Mouse (Mus musculus): ENCODE results near the gene Fam69b. TPM values are rescaled to one million over a fixed set of nuclear protein-coding genes. Genes with fewer than 3 reads are reported as not detected.
A peak's percentile ranks its signal among the peaks of the same experiment; 100 is the strongest.

Fam69b gene
- total RNA-seq, 1 experiment: 24.6 TPM

DNA sequence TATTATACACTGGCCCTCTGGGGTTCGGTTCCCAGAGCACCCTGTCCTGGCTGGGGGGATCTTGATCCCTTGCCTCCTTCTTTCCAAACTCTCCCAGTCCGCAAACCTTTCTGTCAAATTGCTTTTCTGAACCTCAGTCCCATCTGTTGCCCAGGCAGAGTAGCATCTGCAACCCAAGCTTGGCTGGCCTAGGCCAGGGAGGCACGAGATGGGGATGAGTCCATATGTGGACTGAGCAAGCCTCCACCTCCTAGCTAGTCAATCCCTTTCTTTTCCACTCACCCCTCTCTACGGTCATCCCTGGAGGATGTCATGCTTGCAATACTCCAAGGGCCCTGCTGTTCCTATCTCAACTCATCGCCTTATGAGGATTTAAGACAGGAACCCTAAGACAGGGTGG, 25.6 kb upstream of the Fam69b start:
- H3K36me3 ChIP-seq (ENCODE audit: control insufficient read depth, insufficient read depth, low read length, poor library complexity, severe bottlenecking): no peaks in the 10 kb centered on the region; the same call in 1 of the 2 replicates
- TF ChIP-seq CHD2 (IDR thresholded peaks at IDR 0.05; ENCODE audit: low read depth, low read length): no peak
- no peak for TF ChIP-seq HCFC1 (IDR thresholded peaks at IDR 0.05; ENCODE audit: borderline replicate concordance, insufficient read depth, low read length)
- no peak for TF ChIP-seq MAFK (IDR thresholded peaks at IDR 0.05; ENCODE audit: insufficient read depth, low read depth, low read length)
- no peak for TF ChIP-seq ZNF384 (IDR thresholded peaks at IDR 0.05; ENCODE audit: low read depth, low read length)
- TF ChIP-seq ZC3H11A (IDR thresholded peaks at IDR 0.05; ENCODE audit: borderline replicate concordance, low read depth, low read length): no peak
- no peaks in the 10 kb centered on the region for H3K9me3 ChIP-seq (ENCODE audit: control insufficient read depth, insufficient read depth, low read depth, low read length)
- no peak for DNase-seq (ENCODE audit: low read depth, low spot score)
- H3K4me3 ChIP-seq (ENCODE audit: insufficient read depth in 1 of 2, low read depth in 1 of 2, low read length in 2 of 2, poor library complexity in 1 of 2, severe bottlenecking in 1 of 2): peak overlapping the region; percentile 88 to 98; a peak in 3 of 4 replicates
- H3K4me1 ChIP-seq (ENCODE audit: control insufficient read depth in 2 of 2, insufficient read depth in 2 of 2, low read length in 2 of 2, poor library complexity in 1 of 2): peaks cover 2 to 33% of the 10 kb centered on the region in 2 experiments; a peak in 3 of 4 replicates
- no peak overlapping the region for H3K27ac ChIP-seq (ENCODE audit: insufficient read depth, low read depth, low read length, poor library complexity, severe bottlenecking)
- H3K9ac ChIP-seq (ENCODE audit: insufficient read depth, low read depth, low read length, poor library complexity, severe bottlenecking): peak overlapping the region; percentile 93; the same call in 1 of the 2 replicates
- in situ Hi-C loops (cut with MboI; ENCODE audit: low sequenced_read_pairs in 2 of 2, unreplicated experiment in 2 of 2): no loop called here

DNA sequence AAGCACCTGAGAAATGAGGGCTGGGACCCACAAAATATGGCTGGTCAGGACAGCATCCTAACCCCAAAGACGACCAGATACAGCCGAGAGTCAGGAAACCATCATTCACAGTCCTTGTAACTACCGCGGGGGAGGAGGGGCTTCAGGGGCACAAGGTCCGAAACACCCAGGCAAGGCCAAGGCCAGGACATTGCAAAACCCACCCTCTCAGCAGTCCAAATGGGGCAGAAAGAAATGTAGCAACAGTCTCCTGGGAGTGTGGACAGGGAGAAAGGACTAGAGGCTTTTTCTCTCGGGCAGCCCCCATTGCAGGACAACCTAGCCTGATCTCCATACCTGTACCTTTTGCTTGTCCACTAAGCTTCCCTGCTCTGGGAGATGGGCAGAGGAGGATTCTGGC, 25.1 kb upstream of the Fam69b start:
- Histone ChIP-seq H3K36me3 (ENCODE audit: control insufficient read depth, insufficient read depth, low read length, poor library complexity, severe bottlenecking) (no peaks in the 10 kb centered on the region; the same call in 1 of the 2 replicates), H3K27ac (ENCODE audit: insufficient read depth, low read depth, low read length, poor library complexity, severe bottlenecking) (no peak overlapping the region; the same call in 1 of the 2 replicates), H3K4me3 (ENCODE audit: insufficient read depth in 1 of 2, low read depth in 1 of 2, low read length in 2 of 2, poor library complexity in 1 of 2, severe bottlenecking in 1 of 2) (peak overlapping the region; percentile 88 to 98), H3K9me3 (ENCODE audit: control insufficient read depth, insufficient read depth, low read depth, low read length) (no peaks in the 10 kb centered on the region), H3K9ac (ENCODE audit: insufficient read depth, low read depth, low read length, poor library complexity, severe bottlenecking) (peak overlapping the region; percentile 93), H3K4me1 (ENCODE audit: control insufficient read depth in 2 of 2, insufficient read depth in 2 of 2, low read length in 2 of 2, poor library complexity in 1 of 2) (peaks cover 2 to 33% of the 10 kb centered on the region in 2 experiments; a peak in 3 of 4 replicates)
- DNase-seq (ENCODE audit: low read depth, low spot score): no peak
- in situ Hi-C loops (cut with MboI; ENCODE audit: low sequenced_read_pairs in 2 of 2, unreplicated experiment in 2 of 2): no loop called here
- no peak for TF ChIP-seq ZC3H11A (IDR thresholded peaks at IDR 0.05; ENCODE audit: borderline replicate concordance, low read depth, low read length)
- no peak for TF ChIP-seq CHD2 (IDR thresholded peaks at IDR 0.05; ENCODE audit: low read depth, low read length)
- TF ChIP-seq HCFC1 (IDR thresholded peaks at IDR 0.05; ENCODE audit: borderline replicate concordance, insufficient read depth, low read length): no peak
- no peak for TF ChIP-seq ZNF384 (IDR thresholded peaks at IDR 0.05; ENCODE audit: low read depth, low read length)
- no peak for TF ChIP-seq MAFK (IDR thresholded peaks at IDR 0.05; ENCODE audit: insufficient read depth, low read depth, low read length)

DNA sequence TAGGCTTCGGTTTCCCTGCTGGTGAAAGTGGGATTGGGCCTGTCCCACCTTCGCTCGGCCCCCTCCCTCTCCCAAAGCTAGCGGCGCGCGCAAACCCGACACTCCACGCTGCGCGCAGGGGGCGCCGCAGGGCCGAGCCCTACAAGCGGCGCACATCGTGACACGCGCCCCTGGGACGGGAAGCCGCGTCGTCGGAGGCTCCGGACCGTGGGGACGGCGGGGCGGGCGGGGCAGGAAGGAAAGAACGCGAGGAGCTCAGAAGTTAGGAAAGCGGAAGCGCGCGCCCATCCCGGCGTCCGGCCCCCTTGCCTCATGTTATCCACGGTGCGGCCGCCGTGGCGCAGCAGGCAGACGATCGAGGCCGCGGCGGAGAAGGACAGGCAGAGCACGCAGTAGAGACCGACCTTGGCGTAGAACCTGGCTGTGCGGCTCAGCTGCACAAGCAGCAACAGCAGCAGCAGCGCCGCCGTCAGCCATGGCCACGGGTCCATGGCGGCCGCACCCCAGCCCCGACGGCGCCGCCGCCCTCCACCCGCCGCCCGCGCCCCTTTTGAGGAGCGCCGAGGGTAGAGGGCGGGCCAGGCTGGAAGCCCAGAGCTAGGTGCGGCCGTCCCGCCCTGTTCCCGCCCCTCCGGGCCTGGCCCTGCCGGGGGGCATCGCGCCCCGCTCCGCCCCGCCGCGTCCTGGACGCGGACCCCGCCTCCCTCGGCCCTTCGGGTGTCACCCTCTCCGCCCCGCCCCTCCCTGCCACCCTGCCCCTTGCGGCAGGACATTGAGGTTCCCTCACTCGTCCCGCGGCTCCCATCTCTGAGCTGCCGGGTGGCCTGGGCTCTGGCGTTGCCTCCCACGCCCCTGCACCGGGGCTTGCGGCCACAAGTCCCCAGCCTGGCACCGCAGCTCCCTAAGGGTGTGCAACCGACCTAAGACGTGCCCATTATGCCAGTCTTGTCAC, 24.3 kb upstream of the Fam69b start, which contains the start of gene Agpat2:
Gene Agpat2, minus strand, starts transcription at position 698 of the 952 bp plus-strand sequence.
- TF ChIP-seq ZC3H11A (IDR thresholded peaks at IDR 0.05; ENCODE audit: borderline replicate concordance, low read depth, low read length): no peak
- TF ChIP-seq HCFC1 (IDR thresholded peaks at IDR 0.05; ENCODE audit: borderline replicate concordance, insufficient read depth, low read length): peak; percentile 43
- peak; percentile 61 for DNase-seq (ENCODE audit: low read depth, low spot score)
- no peaks in the 10 kb centered on the region for H3K9me3 ChIP-seq (ENCODE audit: control insufficient read depth, insufficient read depth, low read depth, low read length)
- in situ Hi-C loops (cut with MboI; ENCODE audit: low sequenced_read_pairs in 2 of 2, unreplicated experiment in 2 of 2): no loop called here
- H3K9ac ChIP-seq (ENCODE audit: insufficient read depth, low read depth, low read length, poor library complexity, severe bottlenecking): peak within 1 kb of the TSS; percentile 93
- peak within 1 kb of the TSS; percentile 72 for H3K27ac ChIP-seq (ENCODE audit: insufficient read depth, low read depth, low read length, poor library complexity, severe bottlenecking)
- H3K4me1 ChIP-seq (ENCODE audit: control insufficient read depth in 2 of 2, insufficient read depth in 2 of 2, low read length in 2 of 2, poor library complexity in 1 of 2): peaks cover 2 to 33% of the 10 kb centered on the region in 2 experiments; a peak in 3 of 4 replicates
- no peaks in the 10 kb centered on the region; the same call in 1 of the 2 replicates for H3K36me3 ChIP-seq (ENCODE audit: control insufficient read depth, insufficient read depth, low read length, poor library complexity, severe bottlenecking)
- peak within 1 kb of the TSS; percentile 88 to 98 for H3K4me3 ChIP-seq (ENCODE audit: insufficient read depth in 1 of 2, low read depth in 1 of 2, low read length in 2 of 2, poor library complexity in 1 of 2, severe bottlenecking in 1 of 2)

DNA sequence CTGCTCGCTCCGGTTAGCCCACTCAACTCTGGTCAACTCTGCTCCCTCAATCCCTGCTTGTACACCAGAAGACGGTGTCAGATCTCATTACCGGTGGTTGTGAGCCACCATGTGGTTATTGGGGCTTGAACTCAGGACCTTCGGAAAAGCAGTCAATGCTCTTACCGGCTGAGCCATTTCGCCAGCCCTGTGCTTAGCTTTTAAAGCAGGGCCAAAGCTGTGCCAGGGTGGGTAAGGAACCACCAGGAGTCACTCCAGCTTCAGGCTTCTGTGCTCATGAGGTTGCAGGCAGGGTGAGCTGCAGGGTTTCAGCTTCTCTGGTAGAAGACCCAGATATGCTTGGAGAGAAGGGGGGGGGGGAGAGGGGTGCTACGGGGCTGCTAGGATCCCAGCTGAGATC, 22.9 kb upstream of the Fam69b start:
- TF ChIP-seq CHD2 (IDR thresholded peaks at IDR 0.05; ENCODE audit: low read depth, low read length) (no peak), ZNF384 (IDR thresholded peaks at IDR 0.05; ENCODE audit: low read depth, low read length) (no peak), HCFC1 (IDR thresholded peaks at IDR 0.05; ENCODE audit: borderline replicate concordance, insufficient read depth, low read length) (no peak), ZC3H11A (IDR thresholded peaks at IDR 0.05; ENCODE audit: borderline replicate concordance, low read depth, low read length) (no peak), MAFK (IDR thresholded peaks at IDR 0.05; ENCODE audit: insufficient read depth, low read depth, low read length) (no peak)
- no peak for DNase-seq (ENCODE audit: low read depth, low spot score)
- in situ Hi-C loops (cut with MboI; ENCODE audit: low sequenced_read_pairs in 2 of 2, unreplicated experiment in 2 of 2): no loop called here

More for the DNA sequence above, 22.9 kb upstream of the Fam69b start:
- H3K9ac ChIP-seq (ENCODE audit: insufficient read depth, low read depth, low read length, poor library complexity, severe bottlenecking): no peak overlapping the region
- no peak overlapping the region for H3K4me3 ChIP-seq (ENCODE audit: insufficient read depth in 1 of 2, low read depth in 1 of 2, low read length in 2 of 2, poor library complexity in 1 of 2, severe bottlenecking in 1 of 2)
- peaks cover 5 to 34% of the 10 kb centered on the region in 2 experiments for H3K4me1 ChIP-seq (ENCODE audit: control insufficient read depth in 2 of 2, insufficient read depth in 2 of 2, low read length in 2 of 2, poor library complexity in 1 of 2)
- no peaks in the 10 kb centered on the region for H3K9me3 ChIP-seq (ENCODE audit: control insufficient read depth, insufficient read depth, low read depth, low read length)
- H3K27ac ChIP-seq (ENCODE audit: insufficient read depth, low read depth, low read length, poor library complexity, severe bottlenecking): no peak overlapping the region
- no peaks in the 10 kb centered on the region for H3K36me3 ChIP-seq (ENCODE audit: control insufficient read depth, insufficient read depth, low read length, poor library complexity, severe bottlenecking)
